Mouse (Mus musculus): ENCODE data around the gene Pias4. TPM values are rescaled to one million over a fixed set of nuclear protein-coding genes. Genes with fewer than 3 reads are reported as not detected.

Gene Pias4
- polyA plus RNA-seq, 1 experiment from 2014 or later: 48.6 TPM

GRCm38 (mm10) chr10:81154736-81155135 is 13.0 kb downstream of the Pias4 start:
- Histone ChIP-seq H3K9me3 (replicated peaks) (no peaks in the 10 kb centered on the region), H3K4me2 (no peak overlapping the region), H3K9ac (no peak overlapping the region), H3K27ac (no peak overlapping the region), H3K4me3 (replicated peaks) (no peak overlapping the region), H3K4me1 (no peaks in the 10 kb centered on the region), H3K36me3 (peaks cover 85% of the 10 kb centered on the region), H3K27me3 (no peaks in the 10 kb centered on the region)
- no peak for ATAC-seq (replicated peaks; ENCODE audit: low FRiP score)
- WGBS: 80% methylated on average over 6 of the region's 6 CpGs

GRCm38 (mm10) chr10:81154313-81154712 is 13.4 kb downstream of the Pias4 start:
- H3K4me3 ChIP-seq (replicated peaks): no peak overlapping the region
- H3K36me3 ChIP-seq: peaks cover 88% of the 10 kb centered on the region
- H3K9me3 ChIP-seq (replicated peaks): no peaks in the 10 kb centered on the region
- no peaks in the 10 kb centered on the region for H3K27me3 ChIP-seq
- no peak for ATAC-seq (replicated peaks; ENCODE audit: low FRiP score)
- 91% methylated on average over 12 of the region's 12 CpGs for WGBS
- H3K4me1 ChIP-seq: no peaks in the 10 kb centered on the region
- H3K9ac ChIP-seq: no peak overlapping the region
- H3K27ac ChIP-seq: no peak overlapping the region
- H3K4me2 ChIP-seq: no peak overlapping the region

GRCm38 (mm10) chr10:81152609-81153008 is 15.1 kb downstream of the Pias4 start:
- Histone ChIP-seq H3K4me2 (no peak overlapping the region), H3K4me3 (replicated peaks) (no peak overlapping the region), H3K36me3 (peaks cover 90% of the 10 kb centered on the region), H3K27ac (peak overlapping the region; percentile 24; the same call in 1 of the 2 replicates), H3K9me3 (replicated peaks) (no peaks in the 10 kb centered on the region), H3K27me3 (no peaks in the 10 kb centered on the region), H3K9ac (no peak overlapping the region), H3K4me1 (no peaks in the 10 kb centered on the region)
- ATAC-seq (replicated peaks; ENCODE audit: low FRiP score): 0 out of 2 replicates have a peak, but pooled peaks have one; percentile 29
- 66% methylated on average over 12 of the region's 12 CpGs for WGBS

GRCm38 (mm10) chr10:81151261-81151660 is 16.5 kb downstream of the Pias4 start:
- Histone ChIP-seq H3K4me1 (no peaks in the 10 kb centered on the region), H3K9me3 (replicated peaks) (no peaks in the 10 kb centered on the region), H3K9ac (no peak overlapping the region), H3K27me3 (no peaks in the 10 kb centered on the region), H3K4me2 (no peak overlapping the region), H3K36me3 (peaks cover 90% of the 10 kb centered on the region), H3K4me3 (replicated peaks) (no peak overlapping the region), H3K27ac (no peak overlapping the region)
- no peak for ATAC-seq (replicated peaks; ENCODE audit: low FRiP score)
- 62% methylated on average over 6 of the region's 6 CpGs for WGBS

GRCm38 (mm10) chr10:81146296-81146695 is 21.4 kb downstream of the Pias4 start:
- no peak overlapping the region for H3K27ac ChIP-seq
- no peak overlapping the region for H3K9ac ChIP-seq
- 84% methylated on average over 4 of the region's 4 CpGs for WGBS
- no peak overlapping the region for H3K4me3 ChIP-seq (replicated peaks)
- no peak overlapping the region for H3K4me2 ChIP-seq
- peaks cover 18% of the 10 kb centered on the region for H3K4me1 ChIP-seq
- no peaks in the 10 kb centered on the region for H3K9me3 ChIP-seq (replicated peaks)
- no peaks in the 10 kb centered on the region for H3K27me3 ChIP-seq
- peaks cover 86% of the 10 kb centered on the region for H3K36me3 ChIP-seq
- no peak for ATAC-seq (replicated peaks; ENCODE audit: low FRiP score)

GRCm38 (mm10) chr10:81145778-81146177 is 21.9 kb downstream of the Pias4 start:
- 83% methylated on average over 7 of the region's 7 CpGs for WGBS
- H3K4me1 ChIP-seq: peaks cover 23% of the 10 kb centered on the region
- no peak overlapping the region for H3K4me3 ChIP-seq (replicated peaks)
- H3K4me2 ChIP-seq: no peak overlapping the region
- peaks cover 82% of the 10 kb centered on the region for H3K36me3 ChIP-seq
- H3K27me3 ChIP-seq: no peaks in the 10 kb centered on the region
- no peaks in the 10 kb centered on the region for H3K9me3 ChIP-seq (replicated peaks)
- no peak for ATAC-seq (replicated peaks; ENCODE audit: low FRiP score)
- H3K27ac ChIP-seq: no peak overlapping the region
- H3K9ac ChIP-seq: no peak overlapping the region

GRCm38 (mm10) chr10:81145307-81145706 is 22.4 kb downstream of the Pias4 start:
- H3K27me3 ChIP-seq: no peaks in the 10 kb centered on the region
- no peak overlapping the region for H3K9ac ChIP-seq
- peaks cover 28% of the 10 kb centered on the region for H3K4me1 ChIP-seq
- H3K27ac ChIP-seq: no peak overlapping the region
- H3K4me3 ChIP-seq (replicated peaks): no peak overlapping the region
- no peak overlapping the region for H3K4me2 ChIP-seq
- H3K36me3 ChIP-seq: peaks cover 78% of the 10 kb centered on the region
- H3K9me3 ChIP-seq (replicated peaks): no peaks in the 10 kb centered on the region
- WGBS: 93% methylated on average over 6 of the region's 6 CpGs
- no peak for ATAC-seq (replicated peaks; ENCODE audit: low FRiP score)

GRCm38 (mm10) chr10:81144667-81145066 is 23.1 kb downstream of the Pias4 start:
- H3K36me3 ChIP-seq: peaks cover 72% of the 10 kb centered on the region
- H3K27me3 ChIP-seq: no peaks in the 10 kb centered on the region
- H3K27ac ChIP-seq: no peak overlapping the region
- no peak overlapping the region for H3K4me3 ChIP-seq (replicated peaks)
- H3K9me3 ChIP-seq (replicated peaks): no peaks in the 10 kb centered on the region
- no peak for ATAC-seq (replicated peaks; ENCODE audit: low FRiP score)
- H3K4me1 ChIP-seq: peaks cover 34% of the 10 kb centered on the region
- no peak overlapping the region for H3K4me2 ChIP-seq
- 84% methylated on average over 27 of the region's 27 CpGs for WGBS
- no peak overlapping the region for H3K9ac ChIP-seq

GRCm38 (mm10) chr10:81143845-81144437 is 23.8 kb downstream of the Pias4 start:
- 97% methylated on average over 52 of the region's 52 CpGs for WGBS
- Histone ChIP-seq H3K36me3 (peaks cover 64% of the 10 kb centered on the region), H3K4me1 (peaks cover 41% of the 10 kb centered on the region), H3K27ac (no peak overlapping the region), H3K4me2 (no peak overlapping the region), H3K9ac (no peak overlapping the region), H3K9me3 (replicated peaks) (no peaks in the 10 kb centered on the region), H3K4me3 (replicated peaks) (no peak overlapping the region), H3K27me3 (no peaks in the 10 kb centered on the region)
- ATAC-seq (replicated peaks; ENCODE audit: low FRiP score): no peak

- 94% methylated on average over 7 of the region's 7 CpGs for WGBS
- H3K4me2 ChIP-seq: no peak overlapping the region
- H3K27me3 ChIP-seq: no peaks in the 10 kb centered on the region
- H3K27ac ChIP-seq: 0 out of 2 replicates have a peak overlapping the region, but pooled peaks have one; percentile 22
- peaks cover 49% of the 10 kb centered on the region for H3K4me1 ChIP-seq
- H3K4me3 ChIP-seq (replicated peaks): no peak overlapping the region
- no peak overlapping the region for H3K9ac ChIP-seq
- H3K9me3 ChIP-seq (replicated peaks): no peaks in the 10 kb centered on the region
- H3K36me3 ChIP-seq: peaks cover 57% of the 10 kb centered on the region
- ATAC-seq (replicated peaks; ENCODE audit: low FRiP score): no peak
Observed at GRCm38 (mm10) chr10:81143157-81143633, 24.5 kb downstream of the Pias4 start.

GRCm38 (mm10) chr10:81142551-81142981 is 25.2 kb downstream of the Pias4 start:
- peaks cover 51% of the 10 kb centered on the region for H3K36me3 ChIP-seq
- H3K9ac ChIP-seq: no peak overlapping the region
- no peaks in the 10 kb centered on the region for H3K9me3 ChIP-seq (replicated peaks)
- WGBS: 74% methylated on average over 5 of the region's 5 CpGs
- H3K4me1 ChIP-seq: peaks cover 49% of the 10 kb centered on the region
- no peak overlapping the region for H3K4me3 ChIP-seq (replicated peaks)
- no peak for ATAC-seq (replicated peaks; ENCODE audit: low FRiP score)
- no peak overlapping the region for H3K4me2 ChIP-seq
- H3K27ac ChIP-seq: 0 out of 2 replicates have a peak overlapping the region, but pooled peaks have one; percentile 22
- H3K27me3 ChIP-seq: no peaks in the 10 kb centered on the region

GRCm38 (mm10) chr10:81141455-81142210 is 26.1 kb downstream of the Pias4 start:
- peak overlapping the region; percentile 17; the same call in 1 of the 2 replicates for H3K9ac ChIP-seq
- H3K4me2 ChIP-seq: peak overlapping the region; percentile 94
- H3K27me3 ChIP-seq: no peaks in the 10 kb centered on the region
- ATAC-seq (replicated peaks; ENCODE audit: low FRiP score): no peak
- H3K9me3 ChIP-seq (replicated peaks): no peaks in the 10 kb centered on the region
- H3K27ac ChIP-seq: peak overlapping the region; percentile 18; the same call in 1 of the 2 replicates
- peaks cover 49% of the 10 kb centered on the region for H3K4me1 ChIP-seq
- 80% methylated on average over 7 of the region's 7 CpGs for WGBS
- H3K36me3 ChIP-seq: peaks cover 41% of the 10 kb centered on the region
- H3K4me3 ChIP-seq (replicated peaks): peak overlapping the region; percentile 81
